Mouse (Mus musculus) ES-Bruce4 (cell line): ENCODE results near the gene Armc8. TPM values are rescaled to one million over a fixed set of nuclear protein-coding genes. Genes with fewer than 3 reads are reported as not detected.

Experiments used
- H3K27ac ChIP-seq: 2 replicates; pipeline ENCODE4 v1.5.1; 2012; ENCODE audit warnings: low read length, inconsistent platforms; ENCODE audit not compliant: insufficient read depth
- H3K27me3 ChIP-seq: 2 replicates; pipeline ENCODE4 v1.6.1; 2012; ENCODE audit warnings: mild to moderate bottlenecking, low read length, inconsistent platforms; ENCODE audit not compliant: control insufficient read depth, poor library complexity, insufficient read depth, severe bottlenecking
- H3K36me3 ChIP-seq: 2 replicates; pipeline ENCODE4 v1.6.1; 2012; ENCODE audit warnings: inconsistent platforms, mild to moderate bottlenecking, low read length, moderate library complexity; ENCODE audit not compliant: control insufficient read depth, poor library complexity, insufficient read depth, severe bottlenecking
- H3K4me1 ChIP-seq: one replicate; pipeline ENCODE4 v1.8.1; 2011; ENCODE audit warnings: low read length; ENCODE audit not compliant: control insufficient read depth, insufficient read depth
- H3K4me3 ChIP-seq: 2 replicates; pipeline ENCODE4 v1.5.1; 2011; ENCODE audit warnings: low read depth, mild to moderate bottlenecking, low read length
- H3K9ac ChIP-seq: 2 replicates; pipeline ENCODE4 v1.6.1; 2012; ENCODE audit warnings: low read depth, mild to moderate bottlenecking, inconsistent platforms; ENCODE audit not compliant: poor library complexity, severe bottlenecking
- H3K9me3 ChIP-seq: replicated peaks from 2 replicates; pipeline ENCODE4 v1.6.1; 2012; ENCODE audit warnings: mild to moderate bottlenecking, low read length, inconsistent platforms; ENCODE audit not compliant: control insufficient read depth, poor library complexity, insufficient read depth, severe bottlenecking
- CTCF ChIP-seq: IDR thresholded peaks from one replicate; pipeline ENCODE4 v1.8.1; 2011; ENCODE audit warnings: low read depth, low read length
- EP300 ChIP-seq: IDR thresholded peaks from 2 replicates; pipeline ENCODE4 v1.6.1; 2011; ENCODE audit warnings: low read depth, low read length; ENCODE audit not compliant: insufficient read depth
- POLR2A ChIP-seq: IDR thresholded peaks from one replicate; pipeline ENCODE4 v1.8.1; 2011; ENCODE audit warnings: low read length; ENCODE audit not compliant: insufficient read depth
- polyA plus RNA-seq: library from polyadenylated mRNA; stranded (reverse); fragments of >200 nt; gene quantifications from 2 replicates; pipeline ENCODE4 v1.2.4, GENCODE M21; 2011; ENCODE audit warnings: low read depth; ENCODE audit not compliant: missing spikeins, insufficient read depth, insufficient read length

Gene Armc8
- polyA plus RNA-seq, 1 experiment, result 48.2 TPM

- Histone ChIP-seq H3K4me1 (no peaks in the 10 kb centered on the region), H3K4me3 (no peak overlapping the region), H3K27ac (no peak overlapping the region), H3K9me3 (no peaks in the 10 kb centered on the region), H3K36me3 (peaks cover 34% of the 10 kb centered on the region), H3K27me3 (no peaks in the 10 kb centered on the region), H3K9ac (no peak overlapping the region)
- TF ChIP-seq POLR2A (no peak), EP300 (no peak)
These were observed 12.0 kb upstream of the Armc8 start for GRCm38 (mm10) chr9:99580655-99581054.

- Histone ChIP-seq H3K4me1 (peaks cover 1% of the 10 kb centered on the region), H3K4me3 (peak within 1 kb of the TSS; percentile 98), H3K9me3 (no peaks in the 10 kb centered on the region), H3K27ac (0 out of 2 replicates have a peak within 1 kb of the TSS, but pooled peaks have one; percentile 45), H3K9ac (peak within 1 kb of the TSS; percentile 90), H3K27me3 (no peaks in the 10 kb centered on the region), H3K36me3 (peaks cover 10% of the 10 kb centered on the region; the same call in 1 of the 2 replicates)
- TF ChIP-seq POLR2A, result peak; percentile 78
- no peak for TF ChIP-seq EP300
These were observed 7.2 kb upstream of the Armc8 start, which contains the start of gene Dbr1 for GRCm38 (mm10) chr9:99575677-99576480. TSS of gene Dbr1 (plus strand) at chr9:99575799.

GRCm38 (mm10) chr9:99569071-99569397 is 335 bp upstream of the Armc8 start:
- H3K4me1 ChIP-seq, result no peaks in the 10 kb centered on the region
- TF ChIP-seq POLR2A (no peak), CTCF (no peak), EP300 (no peak)
- peak overlapping the region; percentile 88 for H3K9ac ChIP-seq
- no peak overlapping the region for H3K27ac ChIP-seq
- peak overlapping the region; percentile 74 for H3K4me3 ChIP-seq
- H3K9me3 ChIP-seq, result no peaks in the 10 kb centered on the region
- no peaks in the 10 kb centered on the region for H3K36me3 ChIP-seq
- H3K27me3 ChIP-seq, result no peaks in the 10 kb centered on the region

- Histone ChIP-seq H3K9me3 (no peaks in the 10 kb centered on the region), H3K36me3 (no peaks in the 10 kb centered on the region), H3K4me1 (no peaks in the 10 kb centered on the region), H3K27ac (no peak overlapping the region), H3K27me3 (no peaks in the 10 kb centered on the region), H3K4me3 (peak overlapping the region; percentile 74), H3K9ac (peak overlapping the region; percentile 88)
- TF ChIP-seq EP300, result no peak
- TF ChIP-seq CTCF, result no peak
- TF ChIP-seq POLR2A, result no peak
These were observed 714 bp downstream of the Armc8 start for GRCm38 (mm10) chr9:99568023-99568346.

- H3K4me1 ChIP-seq, result no peaks in the 10 kb centered on the region
- no peak overlapping the region for H3K4me3 ChIP-seq
- H3K9ac ChIP-seq, result no peak overlapping the region
- no peaks in the 10 kb centered on the region for H3K27me3 ChIP-seq
- H3K27ac ChIP-seq, result no peak overlapping the region
- H3K9me3 ChIP-seq, result no peaks in the 10 kb centered on the region
- no peak for TF ChIP-seq POLR2A
- no peak for TF ChIP-seq EP300
- no peak for TF ChIP-seq CTCF
- H3K36me3 ChIP-seq, result no peaks in the 10 kb centered on the region
These were observed 5.0 kb downstream of the Armc8 start for GRCm38 (mm10) chr9:99563714-99564113.

GRCm38 (mm10) chr9:99560389-99560788 is 8.3 kb downstream of the Armc8 start:
- Histone ChIP-seq H3K36me3 (no peaks in the 10 kb centered on the region), H3K4me1 (no peaks in the 10 kb centered on the region), H3K27ac (no peak overlapping the region), H3K27me3 (no peaks in the 10 kb centered on the region), H3K9me3 (no peaks in the 10 kb centered on the region), H3K4me3 (no peak overlapping the region), H3K9ac (no peak overlapping the region)
- TF ChIP-seq CTCF, result no peak
- TF ChIP-seq POLR2A, result no peak
